Mouse (Mus musculus): ENCODE data around the gene Scn1b. TPM values are rescaled to one million over a fixed set of nuclear protein-coding genes. Genes with fewer than 3 reads are reported as not detected.

Scn1b gene
- polyA plus RNA-seq (2014; fragmentation: Nextera tagmentation; extraction: Ambion mirVana) = 13.0 and 18.3 TPM in 2 replicates

DNA sequence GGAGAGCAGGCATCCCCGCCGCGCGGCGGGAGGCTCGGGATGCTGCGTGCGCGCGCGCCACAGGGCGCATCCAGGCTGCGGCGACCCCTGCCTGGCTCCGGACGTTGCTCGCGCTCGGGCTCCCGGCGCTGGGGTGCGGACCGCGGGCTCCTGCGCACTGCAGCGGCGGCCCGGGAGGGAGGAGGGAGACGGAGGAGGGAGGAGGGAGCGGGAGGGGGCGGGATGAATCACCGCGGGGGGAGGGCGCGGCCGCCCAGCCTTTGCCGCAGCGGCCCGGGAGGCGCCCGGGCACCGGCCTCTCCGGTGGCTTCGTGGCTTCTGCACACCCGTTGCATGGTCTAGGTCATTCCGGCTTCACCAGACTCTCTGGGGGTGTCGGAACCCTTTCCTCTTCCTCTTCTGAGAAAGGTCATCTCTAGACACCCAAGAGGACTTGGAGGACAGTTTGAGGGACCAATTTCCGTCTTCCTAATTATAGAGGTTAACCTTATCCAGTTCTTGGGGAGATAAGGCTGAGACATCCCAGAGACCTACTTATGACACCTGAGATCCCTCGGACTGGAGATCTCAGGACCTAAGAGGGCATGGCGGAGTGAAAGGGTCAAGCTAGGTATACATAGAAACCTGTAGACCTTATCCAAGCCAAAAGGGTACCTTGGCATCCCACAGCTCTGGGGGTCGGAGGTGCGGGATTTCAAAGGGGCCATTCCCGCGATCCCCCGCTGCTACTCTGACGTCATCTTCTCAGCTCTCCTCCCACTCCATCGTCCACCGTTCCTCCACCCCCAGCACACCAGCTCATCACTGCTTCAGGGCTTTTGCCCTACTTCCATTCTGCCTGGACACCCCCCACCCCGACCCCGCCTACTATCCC is at the start of gene Scn1b:
Gene Scn1b (minus strand): TSS at position 153 of the 874 bp plus-strand sequence.
- peak within 1 kb of the TSS; percentile 45 for H3K4me3 ChIP-seq (replicated peaks; ENCODE audit: low read length)
- DNase-seq (ENCODE audit: low spot score) = peak; percentile 42
- peaks cover 20% of the 10 kb centered on the region for H3K27me3 ChIP-seq (ENCODE audit: control insufficient read depth, insufficient read depth, low read length)
- ATAC-seq (ENCODE audit: low FRiP score) = peak; percentile 38
- peak within 1 kb of the TSS; percentile 96 for H3K4me2 ChIP-seq (replicated peaks)
- peaks cover 42% of the 10 kb centered on the region for H3K36me3 ChIP-seq (replicated peaks; ENCODE audit: control insufficient read depth, insufficient read depth)
- WGBS = 1% methylated on average over 58 of the region's 60 CpGs
- 0 out of 2 replicates have a peak, but pooled peaks cover 14% of the 10 kb centered on the region for H3K4me1 ChIP-seq (replicated peaks; ENCODE audit: control insufficient read depth, insufficient read depth, low read length)
- no peaks in the 10 kb centered on the region for H3K9me3 ChIP-seq (ENCODE audit: control insufficient read depth, low read length)
- peak within 1 kb of the TSS; percentile 59 for H3K9ac ChIP-seq
- H3K27ac ChIP-seq = peak within 1 kb of the TSS; percentile 54; the same call in 1 of the 2 replicates

DNA sequence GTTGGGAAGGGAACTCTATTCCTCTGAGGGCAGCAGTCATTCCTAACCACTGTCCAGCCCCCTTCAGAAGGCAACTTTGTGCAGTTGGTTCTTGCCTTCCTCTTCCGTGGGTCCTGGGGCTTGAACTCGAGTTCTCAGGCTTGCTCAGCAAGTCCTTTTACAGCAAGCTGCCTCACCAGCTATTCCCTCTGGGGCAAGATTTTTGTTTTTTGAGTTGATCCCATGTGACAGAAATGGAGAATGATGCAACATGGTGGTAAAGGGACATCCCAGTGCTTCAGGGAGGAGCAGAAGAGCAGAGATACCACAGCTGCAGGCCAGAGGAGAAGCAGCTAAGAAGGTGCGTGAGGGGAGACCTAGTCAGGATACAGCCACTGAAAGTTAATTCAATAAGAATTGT is 48.3 kb upstream of the Scn1b start:
- Histone ChIP-seq H3K4me3 (replicated peaks; ENCODE audit: low read length) (no peak overlapping the region), H3K4me1 (replicated peaks; ENCODE audit: control insufficient read depth, insufficient read depth, low read length) (no peaks in the 10 kb centered on the region), H3K27ac (no peak overlapping the region), H3K36me3 (replicated peaks; ENCODE audit: control insufficient read depth, insufficient read depth) (no peaks in the 10 kb centered on the region), H3K27me3 (ENCODE audit: control insufficient read depth, insufficient read depth, low read length) (no peaks in the 10 kb centered on the region), H3K9ac (no peak overlapping the region), H3K9me3 (ENCODE audit: control insufficient read depth, low read length) (no peaks in the 10 kb centered on the region), H3K4me2 (replicated peaks) (no peak overlapping the region)
- WGBS = 82% methylated on average over 3 of the region's 3 CpGs
- DNase-seq (ENCODE audit: low spot score) (no peak), ATAC-seq (ENCODE audit: low FRiP score) (no peak)

DNA sequence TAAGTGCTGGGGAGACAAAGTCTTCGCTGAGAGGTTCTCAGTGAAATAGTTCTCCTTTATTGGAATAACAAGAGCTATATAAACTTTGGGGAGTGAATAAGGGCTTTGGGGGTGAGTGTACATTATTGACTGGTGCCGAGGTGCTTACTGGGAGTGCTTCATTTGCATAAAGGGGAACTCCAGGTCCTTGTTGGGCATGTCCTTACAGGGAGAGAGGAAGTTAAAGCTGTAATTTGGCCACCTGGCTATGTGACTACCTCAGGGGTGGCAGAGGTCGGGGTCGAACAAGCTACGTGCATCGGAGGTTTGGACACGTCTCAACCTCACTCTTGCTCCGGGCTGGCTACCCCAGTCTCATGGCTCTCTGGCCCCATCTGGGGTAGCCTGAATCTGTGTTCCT is 47.7 kb upstream of the Scn1b start:
- WGBS = 82% methylated on average over 8 of the region's 8 CpGs
- H3K9ac ChIP-seq = no peak overlapping the region
- no peaks in the 10 kb centered on the region for H3K36me3 ChIP-seq (replicated peaks; ENCODE audit: control insufficient read depth, insufficient read depth)
- no peak overlapping the region for H3K27ac ChIP-seq
- H3K4me1 ChIP-seq (replicated peaks; ENCODE audit: control insufficient read depth, insufficient read depth, low read length) = no peaks in the 10 kb centered on the region
- DNase-seq (ENCODE audit: low spot score) = no peak
- no peaks in the 10 kb centered on the region for H3K27me3 ChIP-seq (ENCODE audit: control insufficient read depth, insufficient read depth, low read length)
- ATAC-seq (ENCODE audit: low FRiP score) = no peak
- no peaks in the 10 kb centered on the region for H3K9me3 ChIP-seq (ENCODE audit: control insufficient read depth, low read length)
- H3K4me3 ChIP-seq (replicated peaks; ENCODE audit: low read length) = no peak overlapping the region
- H3K4me2 ChIP-seq (replicated peaks) = no peak overlapping the region

DNA sequence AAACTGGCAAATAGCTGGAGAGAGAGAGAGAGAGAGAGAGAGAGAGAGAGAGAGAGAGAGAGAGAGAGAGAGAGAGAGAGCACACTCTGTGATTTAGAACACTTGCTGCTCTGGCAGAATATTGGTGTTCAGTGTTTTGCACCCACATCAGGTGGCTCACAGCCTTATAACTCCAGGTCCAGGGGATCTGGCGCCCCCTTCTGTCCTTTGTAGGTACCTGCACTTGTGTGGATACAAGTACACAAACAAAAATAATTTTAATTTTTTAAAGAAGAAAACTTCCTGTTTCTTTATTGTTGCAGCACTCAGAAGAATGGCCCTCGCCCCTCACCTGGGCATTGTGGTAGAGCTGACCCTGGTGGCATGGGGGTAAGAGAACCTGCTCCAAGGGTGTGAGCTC is 45.4 kb upstream of the Scn1b start:
- no peak for DNase-seq (ENCODE audit: low spot score)
- WGBS = 17% methylated on average over 2 of the region's 2 CpGs
- Histone ChIP-seq H3K9ac (no peak overlapping the region), H3K4me1 (replicated peaks; ENCODE audit: control insufficient read depth, insufficient read depth, low read length) (no peaks in the 10 kb centered on the region), H3K27me3 (ENCODE audit: control insufficient read depth, insufficient read depth, low read length) (no peaks in the 10 kb centered on the region), H3K9me3 (ENCODE audit: control insufficient read depth, low read length) (no peaks in the 10 kb centered on the region), H3K4me2 (replicated peaks) (no peak overlapping the region), H3K4me3 (replicated peaks; ENCODE audit: low read length) (no peak overlapping the region), H3K36me3 (replicated peaks; ENCODE audit: control insufficient read depth, insufficient read depth) (no peaks in the 10 kb centered on the region), H3K27ac (no peak overlapping the region)
- ATAC-seq (ENCODE audit: low FRiP score) = no peak

DNA sequence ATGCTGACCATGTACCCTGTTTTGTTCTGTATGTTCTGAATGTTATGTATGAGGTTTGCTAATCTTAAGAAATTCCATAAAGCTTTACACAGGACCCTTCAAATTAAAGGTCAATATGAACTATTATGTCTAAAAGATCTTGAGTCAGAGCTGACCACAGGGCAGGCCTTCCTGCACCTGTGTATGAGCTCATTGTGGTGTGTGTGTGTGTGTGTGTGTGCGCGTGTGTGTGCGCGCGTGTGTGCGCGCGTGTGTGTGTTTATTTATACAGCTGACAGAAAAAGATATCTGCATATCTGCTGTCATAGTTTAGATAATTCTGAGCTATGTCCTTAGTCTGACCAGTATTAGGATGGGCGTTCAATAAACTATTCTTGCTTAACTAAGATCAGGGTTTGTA is 43.7 kb upstream of the Scn1b start:
- WGBS = 96% methylated on average over 9 of the region's 9 CpGs
- ATAC-seq (ENCODE audit: low FRiP score) = no peak
- H3K4me3 ChIP-seq (replicated peaks; ENCODE audit: low read length) = no peak overlapping the region

DNA sequence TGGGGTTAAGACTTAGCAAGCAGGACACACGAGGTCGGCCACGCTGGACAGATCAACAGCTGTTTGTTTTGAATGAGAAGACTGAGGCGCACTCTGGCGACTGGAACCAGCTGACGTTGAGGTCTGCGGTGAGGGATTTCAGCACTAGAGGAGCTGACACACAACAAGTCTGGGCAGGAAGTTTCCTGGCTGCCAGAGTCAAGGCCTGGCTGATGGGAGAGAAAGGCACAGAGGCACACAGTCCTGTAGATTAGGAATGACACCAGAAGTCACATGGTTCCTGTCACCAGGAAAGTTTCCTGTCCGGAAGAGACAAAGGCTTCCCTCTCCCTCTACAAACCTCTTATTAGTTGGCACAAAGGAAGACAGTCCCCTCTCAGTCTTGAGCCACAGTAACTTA is 41.6 kb upstream of the Scn1b start:
- no peak overlapping the region for H3K27ac ChIP-seq
- H3K27me3 ChIP-seq (ENCODE audit: control insufficient read depth, insufficient read depth, low read length) = no peaks in the 10 kb centered on the region
- no peaks in the 10 kb centered on the region for H3K36me3 ChIP-seq (replicated peaks; ENCODE audit: control insufficient read depth, insufficient read depth)
- WGBS = 65% methylated on average over 8 of the region's 8 CpGs
- no peak for ATAC-seq (ENCODE audit: low FRiP score)
- DNase-seq (ENCODE audit: low spot score) = no peak
- H3K9me3 ChIP-seq (ENCODE audit: control insufficient read depth, low read length) = 0 out of 2 replicates have a peak, but pooled peaks cover 4% of the 10 kb centered on the region
- H3K4me3 ChIP-seq (replicated peaks; ENCODE audit: low read length) = no peak overlapping the region
- no peak overlapping the region for H3K4me2 ChIP-seq (replicated peaks)
- no peak overlapping the region for H3K9ac ChIP-seq
- no peaks in the 10 kb centered on the region for H3K4me1 ChIP-seq (replicated peaks; ENCODE audit: control insufficient read depth, insufficient read depth, low read length)

More for the DNA sequence above, 43.7 kb upstream of the Scn1b start:
- H3K27me3 ChIP-seq (ENCODE audit: control insufficient read depth, insufficient read depth, low read length) = no peaks in the 10 kb centered on the region
- no peaks in the 10 kb centered on the region for H3K4me1 ChIP-seq (replicated peaks; ENCODE audit: control insufficient read depth, insufficient read depth, low read length)
- H3K4me2 ChIP-seq (replicated peaks) = no peak overlapping the region
- H3K9ac ChIP-seq = no peak overlapping the region
- H3K27ac ChIP-seq = no peak overlapping the region
- no peak for DNase-seq (ENCODE audit: low spot score)
- H3K36me3 ChIP-seq (replicated peaks; ENCODE audit: control insufficient read depth, insufficient read depth) = no peaks in the 10 kb centered on the region
- 0 out of 2 replicates have a peak, but pooled peaks cover 2% of the 10 kb centered on the region for H3K9me3 ChIP-seq (ENCODE audit: control insufficient read depth, low read length)

DNA sequence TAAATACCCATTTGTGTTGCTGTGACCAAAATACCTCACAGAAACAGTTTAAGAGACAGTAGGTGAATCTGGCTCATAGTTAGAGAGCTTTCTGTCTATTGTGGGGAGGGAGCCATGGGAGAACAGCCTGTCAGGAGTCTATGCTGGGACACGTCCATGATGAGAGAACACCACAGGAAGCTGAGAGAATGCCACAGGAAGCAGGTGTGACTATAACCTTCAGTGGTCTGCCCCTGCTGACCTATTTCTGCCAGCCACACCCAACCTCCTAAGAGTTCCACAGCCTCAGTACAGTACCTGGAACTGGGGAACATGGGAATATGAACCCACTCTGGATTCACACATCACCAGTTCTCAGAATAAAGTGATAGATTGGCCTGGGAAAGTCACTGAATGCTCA is 37.9 kb upstream of the Scn1b start:
- WGBS = 67% methylated on average over 1 of the region's 1 CpGs
- H3K27ac ChIP-seq = no peak overlapping the region
- ATAC-seq (ENCODE audit: low FRiP score) = no peak
- H3K36me3 ChIP-seq (replicated peaks; ENCODE audit: control insufficient read depth, insufficient read depth) = no peaks in the 10 kb centered on the region
- no peak overlapping the region for H3K4me3 ChIP-seq (replicated peaks; ENCODE audit: low read length)
- no peak for DNase-seq (ENCODE audit: low spot score)
- H3K9ac ChIP-seq = no peak overlapping the region
- no peaks in the 10 kb centered on the region for H3K27me3 ChIP-seq (ENCODE audit: control insufficient read depth, insufficient read depth, low read length)
- H3K4me1 ChIP-seq (replicated peaks; ENCODE audit: control insufficient read depth, insufficient read depth, low read length) = no peaks in the 10 kb centered on the region
- H3K4me2 ChIP-seq (replicated peaks) = no peak overlapping the region
- 0 out of 2 replicates have a peak, but pooled peaks cover 4% of the 10 kb centered on the region for H3K9me3 ChIP-seq (ENCODE audit: control insufficient read depth, low read length)

DNA sequence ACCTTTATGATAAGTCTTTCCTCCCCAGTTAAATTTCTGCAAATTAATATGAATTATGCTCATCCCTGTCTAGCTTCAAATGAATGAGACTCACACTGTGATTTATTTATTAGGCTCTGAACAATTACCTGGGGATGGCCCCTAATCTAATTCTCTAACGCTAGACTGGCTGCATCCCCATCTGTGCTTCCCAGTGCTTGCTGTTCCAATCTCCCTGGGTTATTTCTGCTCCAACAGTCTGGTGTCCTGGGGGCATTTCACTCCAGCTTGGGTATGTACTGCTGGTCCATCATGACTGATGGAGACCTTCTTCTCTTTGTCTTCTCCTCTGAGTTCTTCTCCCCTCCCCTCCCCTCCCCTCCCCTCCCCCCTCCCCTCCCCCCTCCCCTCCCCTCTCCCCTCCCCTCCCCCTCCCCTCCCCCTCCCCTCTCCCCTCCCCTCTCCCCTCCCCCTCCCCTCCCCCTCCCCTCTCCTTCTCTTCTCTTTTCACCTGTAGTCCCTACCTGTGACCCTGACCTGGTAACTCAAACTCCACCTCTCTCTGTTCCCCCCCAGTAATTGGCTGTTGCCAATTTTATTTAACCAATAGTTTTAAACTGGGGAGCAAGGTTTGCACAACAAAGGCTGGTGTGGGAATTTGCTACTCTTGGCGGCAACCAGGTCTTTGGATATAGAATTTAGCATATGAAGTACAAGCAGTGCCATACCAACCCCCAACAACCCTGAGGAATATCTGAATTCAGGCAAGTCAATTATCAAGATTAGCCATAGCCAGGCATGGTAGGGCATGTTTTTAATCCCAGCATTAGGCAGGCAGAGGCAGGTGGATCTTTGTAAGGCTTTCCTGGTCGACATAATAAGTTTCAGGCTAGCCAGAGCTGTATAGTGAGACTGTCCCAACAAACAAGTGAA is 37.1 kb upstream of the Scn1b start:
- Histone ChIP-seq H3K4me1 (replicated peaks; ENCODE audit: control insufficient read depth, insufficient read depth, low read length) (no peaks in the 10 kb centered on the region), H3K4me3 (replicated peaks; ENCODE audit: low read length) (no peak overlapping the region), H3K9me3 (ENCODE audit: control insufficient read depth, low read length) (0 out of 2 replicates have a peak, but pooled peaks cover 4% of the 10 kb centered on the region), H3K27me3 (ENCODE audit: control insufficient read depth, insufficient read depth, low read length) (no peaks in the 10 kb centered on the region), H3K9ac (no peak overlapping the region), H3K36me3 (replicated peaks; ENCODE audit: control insufficient read depth, insufficient read depth) (no peaks in the 10 kb centered on the region), H3K27ac (no peak overlapping the region), H3K4me2 (replicated peaks) (no peak overlapping the region)
- 49% methylated on average over 3 of the region's 3 CpGs for WGBS
- ATAC-seq (ENCODE audit: low FRiP score) (no peak), DNase-seq (ENCODE audit: low spot score) (no peak)

DNA sequence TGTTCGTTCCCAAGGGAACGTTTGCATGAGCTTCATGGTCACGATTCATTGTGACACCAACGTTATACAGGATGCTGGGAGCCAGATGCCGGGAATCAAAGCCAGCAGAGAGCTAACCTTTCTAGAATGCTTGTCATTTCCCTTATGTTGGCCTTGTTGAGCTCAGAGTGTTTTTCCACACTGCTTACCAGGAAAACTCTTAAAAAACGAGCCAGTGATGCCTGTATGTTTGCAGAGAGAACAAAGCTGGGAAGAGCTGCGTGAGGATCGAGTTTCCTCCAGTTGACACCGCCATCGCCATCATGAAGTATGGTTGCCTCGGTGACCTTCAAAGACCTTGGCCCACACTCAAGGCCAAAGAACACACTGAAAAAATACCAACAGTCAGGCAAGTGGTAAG is 35.5 kb upstream of the Scn1b start:
- Histone ChIP-seq H3K4me2 (replicated peaks) (no peak overlapping the region), H3K9ac (no peak overlapping the region), H3K27ac (no peak overlapping the region), H3K36me3 (replicated peaks; ENCODE audit: control insufficient read depth, insufficient read depth) (no peaks in the 10 kb centered on the region), H3K4me1 (replicated peaks; ENCODE audit: control insufficient read depth, insufficient read depth, low read length) (no peaks in the 10 kb centered on the region), H3K27me3 (ENCODE audit: control insufficient read depth, insufficient read depth, low read length) (no peaks in the 10 kb centered on the region), H3K4me3 (replicated peaks; ENCODE audit: low read length) (no peak overlapping the region), H3K9me3 (ENCODE audit: control insufficient read depth, low read length) (0 out of 2 replicates have a peak, but pooled peaks cover 4% of the 10 kb centered on the region)
- ATAC-seq (ENCODE audit: low FRiP score) = no peak
- no peak for DNase-seq (ENCODE audit: low spot score)
- WGBS = 74% methylated on average over 11 of the region's 11 CpGs

Measured in hindbrain, embryonic 14.5 days (tissue).